Mouse (Mus musculus): ENCODE results near the gene Pfn3.

Pfn3 gene

GRCm38 (mm10) chr13:55398088-55398487 lies 16.9 kb downstream of the Pfn3 start, which contains the start of gene Slc34a1:
Slc34a1 (plus strand) TSS chr13:55398187.
- no peak for DNase-seq (ENCODE audit: low spot score)

GRCm38 (mm10) chr13:55392933-55393332 lies 22.1 kb downstream of the Pfn3 start:
- no peak for DNase-seq (ENCODE audit: low spot score)

DNA sequence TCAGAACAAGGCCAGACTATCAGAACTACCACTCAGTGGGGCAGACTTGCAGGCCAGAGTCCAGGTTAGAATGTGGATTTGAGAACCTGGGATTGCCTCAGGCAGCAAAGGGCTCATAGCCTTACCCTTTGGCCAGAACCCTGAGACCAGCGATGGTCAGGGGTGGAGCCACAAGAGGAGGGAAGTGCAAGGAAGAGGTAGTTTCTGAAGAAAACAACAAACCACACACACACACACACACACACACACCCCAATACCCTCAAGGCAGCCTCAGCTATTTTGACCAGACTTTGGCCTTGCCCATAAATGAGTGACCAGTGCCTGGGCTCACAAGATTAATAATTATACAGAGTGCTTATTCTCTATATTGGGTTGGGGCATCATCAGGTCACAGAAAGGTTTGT lies 23.4 kb downstream of the Pfn3 start:
- DNase-seq (ENCODE audit: low spot score): no peak

GRCm38 (mm10) chr13:55390644-55391043 lies 24.4 kb downstream of the Pfn3 start:
- DNase-seq (ENCODE audit: low spot score): no peak

DNA sequence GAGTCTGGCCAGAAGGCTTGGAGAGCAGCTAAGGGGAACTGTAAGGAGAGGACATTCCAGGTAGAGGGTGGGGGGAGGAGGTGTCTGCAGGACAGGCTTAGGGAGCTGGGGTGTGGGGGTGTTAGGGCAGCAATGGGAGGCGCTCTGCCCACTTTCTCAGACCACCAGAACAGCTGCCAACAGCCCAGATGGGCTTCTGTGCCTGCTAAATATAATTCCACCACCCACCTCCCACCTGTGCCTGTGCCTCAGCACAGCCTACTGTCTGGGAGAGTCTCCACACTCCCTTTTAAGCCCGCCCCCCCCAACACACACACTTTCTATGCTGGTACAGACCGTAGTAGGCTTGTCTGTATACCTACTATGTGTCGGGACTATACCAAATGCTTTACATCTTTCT lies 33.2 kb downstream of the Pfn3 start:
- no peak for DNase-seq (ENCODE audit: low spot score)

- DNase-seq (ENCODE audit: low spot score): no peak
These were observed 36.0 kb downstream of the Pfn3 start for GRCm38 (mm10) chr13:55378907-55379580.

DNA sequence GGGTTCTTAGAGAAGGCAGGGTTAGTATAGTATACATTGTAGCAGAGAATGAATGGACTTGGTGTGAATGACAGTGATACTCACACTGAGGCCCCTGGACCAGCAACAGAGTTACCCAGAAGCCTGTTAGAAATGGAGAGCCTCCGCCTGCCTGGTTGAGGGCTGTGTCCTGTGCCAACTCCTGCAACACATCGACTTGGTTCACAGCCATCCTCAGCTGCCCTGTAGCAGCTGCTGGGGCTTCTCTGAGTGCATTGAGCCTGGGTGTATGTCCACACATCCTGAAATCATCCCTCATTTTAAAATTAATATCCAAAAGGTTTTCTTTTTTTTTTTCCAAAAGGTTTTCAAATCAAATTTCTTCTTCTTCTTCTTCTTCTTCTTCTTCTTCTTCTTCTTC lies 39.2 kb downstream of the Pfn3 start:
- DNase-seq (ENCODE audit: low spot score): no peak

GRCm38 (mm10) chr13:55374206-55374924 lies 40.7 kb downstream of the Pfn3 start:
- DNase-seq (ENCODE audit: low spot score): no peak

DNA sequence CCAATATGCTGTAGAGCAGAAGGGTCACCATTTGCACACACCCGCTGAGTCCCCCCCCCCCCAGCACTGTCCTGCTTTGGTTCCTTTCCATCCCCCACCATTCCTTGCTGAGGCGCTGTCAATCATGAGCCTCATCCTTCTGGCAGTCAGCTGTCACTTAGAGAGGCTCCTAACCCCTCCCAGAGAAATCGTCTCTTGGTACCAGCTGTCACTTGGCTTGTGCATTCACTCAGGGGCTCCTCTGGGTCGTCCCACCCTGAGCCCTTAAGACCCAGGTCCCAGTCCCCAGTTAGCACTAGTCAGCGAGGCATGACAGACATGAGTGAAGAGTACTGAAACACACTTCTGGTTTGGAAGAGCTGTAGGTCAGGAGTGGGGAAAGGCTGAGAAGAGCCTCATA lies 43.3 kb downstream of the Pfn3 start:
- DNase-seq (ENCODE audit: low spot score): no peak

- no peak for DNase-seq (ENCODE audit: low spot score)
These were observed 43.9 kb downstream of the Pfn3 start for GRCm38 (mm10) chr13:55371007-55371681.

- no peak for DNase-seq (ENCODE audit: low spot score)
These were observed 44.8 kb downstream of the Pfn3 start for GRCm38 (mm10) chr13:55370234-55370633.

- DNase-seq (ENCODE audit: low spot score): no peak
These were observed 45.4 kb downstream of the Pfn3 start, which contains the start of gene Rgs14 for GRCm38 (mm10) chr13:55369531-55370114. Rgs14 (plus strand) TSS chr13:55369732.

- DNase-seq (ENCODE audit: low spot score): no peak
These were observed 46.6 kb downstream of the Pfn3 start for GRCm38 (mm10) chr13:55368401-55368800.
